Mouse (Mus musculus) lung, embryonic 15.5 days (tissue): ENCODE results near the gene Fam187a. TPM values are rescaled to one million over a fixed set of nuclear protein-coding genes. Genes with fewer than 3 reads are reported as not detected.

Experiments
- ATAC-seq: fragments of 200-750 bp; cut with Nextera tagmentation; 2 replicates; pipeline ENCODE4 v1.8.0; 2017; ENCODE audit warnings: moderate number of reproducible peaks, borderline replicate concordance; ENCODE audit not compliant: low FRiP score, low TSS enrichment; ENCODE audit errors: extremely low read depth
- H3K27ac ChIP-seq: fragments of 300-500 bp; sonication (generic); 2 replicates; pipeline ENCODE4 v1.5.1; 2015; ENCODE audit warnings: moderate library complexity, mild to moderate bottlenecking, inconsistent platforms
- H3K27me3 ChIP-seq: fragments of 300-500 bp; sonication (generic); 2 replicates; pipeline ENCODE4 v1.6.1; 2015; ENCODE audit warnings: inconsistent platforms
- H3K36me3 ChIP-seq: fragments of 300-500 bp; sonication (generic); 2 replicates; pipeline ENCODE4 v1.6.1; 2015; ENCODE audit warnings: inconsistent platforms
- H3K4me1 ChIP-seq: fragments of 300-500 bp; sonication (generic); 2 replicates; pipeline ENCODE4 v1.6.1; 2015; ENCODE audit warnings: inconsistent platforms
- H3K4me2 ChIP-seq: fragments of 300-500 bp; sonication (generic); 2 replicates; pipeline ENCODE4 v1.6.1; 2015; ENCODE audit warnings: inconsistent platforms, mild to moderate bottlenecking, moderate library complexity
- H3K4me3 ChIP-seq: fragments of 300-500 bp; sonication (generic); 2 replicates; pipeline ENCODE4 v1.5.1; 2015; ENCODE audit warnings: mild to moderate bottlenecking, inconsistent platforms
- H3K9ac ChIP-seq: fragments of 300-500 bp; sonication (generic); 2 replicates; pipeline ENCODE4 v1.6.1; 2015; ENCODE audit warnings: inconsistent platforms
- H3K9me3 ChIP-seq: fragments of 300-500 bp; sonication (generic); 2 replicates; pipeline ENCODE4 v1.6.1; 2016; ENCODE audit warnings: inconsistent platforms
- WGBS: fragments of 180-500 bp; shearing (Covaris S2); methylation state at CpG from one replicate; pipeline ENCODE4 v1.1.7; 2015; 5-methylcytosine and 5-hydroxymethylcytosine counted together
- polyA plus RNA-seq: library from polyadenylated mRNA; unstranded; fragments of >200 nt; fragmentation: Nextera tagmentation; extraction: Ambion mirVana; gene quantifications from 2 replicates; pipeline ENCODE4 v1.2.1, GENCODE M21; 2015

The Fam187a gene
- polyA plus RNA-seq, 1 experiment from 2014 or later: not detected

GRCm38 (mm10) chr11:102930672-102931071, 45.7 kb downstream of the Fam187a start:
- Histone ChIP-seq H3K27me3 (peaks cover 10% of the 10 kb centered on the region; the same call in 1 of the 2 replicates), H3K4me1 (no peaks in the 10 kb centered on the region), H3K27ac (no peak overlapping the region), H3K4me2 (no peak overlapping the region), H3K9ac (no peak overlapping the region), H3K36me3 (no peaks in the 10 kb centered on the region), H3K9me3 (no peaks in the 10 kb centered on the region), H3K4me3 (no peak overlapping the region)
- ATAC-seq: no peak
- 89% methylated on average over 10 of the region's 10 CpGs for WGBS

- Histone ChIP-seq H3K4me2 (no peak overlapping the region), H3K27me3 (peaks cover 41% of the 10 kb centered on the region; the same call in 1 of the 2 replicates), H3K9me3 (no peaks in the 10 kb centered on the region), H3K4me3 (no peak overlapping the region), H3K36me3 (no peaks in the 10 kb centered on the region), H3K9ac (no peak overlapping the region), H3K27ac (no peak overlapping the region), H3K4me1 (peaks cover 9% of the 10 kb centered on the region; the same call in 1 of the 2 replicates)
- ATAC-seq: no peak
- 32% methylated on average over 4 of the region's 4 CpGs for WGBS
These were observed 51.3 kb downstream of the Fam187a start for GRCm38 (mm10) chr11:102936272-102936671.

Other genes with a start within 250 kb of the Fam187a start
- 0.20 and 0.24 TPM in 2 replicates for gene Meioc, start 221.5 kb upstream of the Fam187a start, polyA plus RNA-seq
- 47.6 and 49.0 TPM in 2 replicates for gene Ccdc43, start 187.4 kb upstream of the Fam187a start, polyA plus RNA-seq
- gene Adam11, start 123.7 kb upstream of the Fam187a start, polyA plus RNA-seq: 6.1 and 6.3 TPM in 2 replicates
- gene Gjc1, start 65.5 kb upstream of the Fam187a start, polyA plus RNA-seq: 71.5 and 76.5 TPM in 2 replicates
- 24.1 and 30.0 TPM in 2 replicates for gene Higd1b, start 49.3 kb upstream of the Fam187a start, polyA plus RNA-seq
- gene Eftud2, start 4.2 kb upstream of the Fam187a start, polyA plus RNA-seq: 207 and 208 TPM in 2 replicates
- gene Ccdc103, start 4.0 kb upstream of the Fam187a start, polyA plus RNA-seq: 2.7 and 3.2 TPM in 2 replicates
- 0.25 and 0.37 TPM in 2 replicates for gene Gfap, start 15.7 kb downstream of the Fam187a start, polyA plus RNA-seq
- gene Kif18b, start 40.0 kb downstream of the Fam187a start, polyA plus RNA-seq: 13.8 and 15.2 TPM in 2 replicates
- 1.4 and 1.8 TPM in 2 replicates for gene C1ql1, start 61.5 kb downstream of the Fam187a start, polyA plus RNA-seq
- 56.8 and 59.9 TPM in 2 replicates for gene Nmt1, start 143.0 kb downstream of the Fam187a start, polyA plus RNA-seq
- gene Dcakd, start 143.2 kb downstream of the Fam187a start, polyA plus RNA-seq: 147 and 150 TPM in 2 replicates
- 2.5 and 3.6 TPM in 2 replicates for gene Plcd3, start 216.5 kb downstream of the Fam187a start, polyA plus RNA-seq
- gene Acbd4, start 216.5 kb downstream of the Fam187a start, polyA plus RNA-seq: 15.7 and 18.3 TPM in 2 replicates
- gene Hexim1, start 231.1 kb downstream of the Fam187a start, polyA plus RNA-seq: 4.4 and 4.5 TPM in 2 replicates
- 8.3 and 9.6 TPM in 2 replicates for gene Hexim2, start 247.3 kb downstream of the Fam187a start, polyA plus RNA-seq